Mouse (Mus musculus): Measurements from ENCODE around the gene Tmem150c. TPM values are rescaled to one million over a fixed set of nuclear protein-coding genes. Genes with fewer than 3 reads are reported as not detected.

Tmem150c gene
- polyA plus RNA-seq (2014; fragmentation: Nextera tagmentation; extraction: Ambion mirVana) = 3.1 and 3.6 TPM in 2 replicates

GRCm38 (mm10) chr5:100159638-100159973, at the start of gene Tmem150c:
TSS of gene Tmem150c (minus strand) at chr5:100159808.
- WGBS = 6% methylated on average over 6 of the region's 6 CpGs
- Histone ChIP-seq H3K36me3 (ENCODE audit: control insufficient read depth, insufficient read depth, low read length) (no peaks in the 10 kb centered on the region), H3K4me2 (replicated peaks; ENCODE audit: low read depth, low read length) (peak within 1 kb of the TSS; percentile 99), H3K9me3 (ENCODE audit: control insufficient read depth, low read length) (no peaks in the 10 kb centered on the region), H3K4me1 (replicated peaks; ENCODE audit: control insufficient read depth, insufficient read depth, low read length) (no peaks in the 10 kb centered on the region), H3K27me3 (ENCODE audit: control insufficient read depth, insufficient read depth, low read length) (peaks cover 7% of the 10 kb centered on the region; the same call in 1 of the 2 replicates), H3K27ac (ENCODE audit: low read depth, low read length) (no peak within 1 kb of the TSS), H3K9ac (ENCODE audit: low read depth, low read length) (peak within 1 kb of the TSS; percentile 81), H3K4me3 (ENCODE audit: low read depth, low read length) (peak within 1 kb of the TSS; percentile 83)
- no peak for DNase-seq (ENCODE audit: low spot score)
- ATAC-seq (ENCODE audit: low FRiP score) = no peak; the same call in 1 of the 2 replicates

DNA sequence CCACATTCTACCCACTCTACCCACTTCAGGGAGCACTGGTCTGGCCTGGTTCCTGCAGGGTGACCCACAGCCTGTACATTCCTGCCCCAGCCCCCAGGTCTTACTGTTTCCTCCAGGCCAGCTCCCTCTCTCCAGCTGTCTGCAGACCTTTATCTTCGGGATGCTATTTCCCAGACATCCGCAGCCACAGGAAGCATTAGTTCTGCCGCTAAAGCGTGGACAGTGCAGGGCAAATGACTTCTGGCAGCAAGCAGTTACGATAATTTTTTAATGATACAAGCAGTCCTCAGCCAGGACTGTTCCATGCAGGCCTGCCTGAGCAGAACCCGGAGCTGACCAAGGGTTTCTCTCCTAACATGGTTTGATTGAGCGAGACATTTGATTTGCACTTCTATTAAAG, 49.5 kb upstream of the Tmem150c start:
- ATAC-seq (ENCODE audit: low FRiP score) = no peak
- no peak overlapping the region for H3K4me2 ChIP-seq (replicated peaks; ENCODE audit: low read depth, low read length)
- H3K4me1 ChIP-seq (replicated peaks; ENCODE audit: control insufficient read depth, insufficient read depth, low read length) = no peaks in the 10 kb centered on the region
- 83% methylated on average over 7 of the region's 7 CpGs for WGBS
- no peak for DNase-seq (ENCODE audit: low spot score)
- H3K9ac ChIP-seq (ENCODE audit: low read depth, low read length) = no peak overlapping the region
- H3K4me3 ChIP-seq (ENCODE audit: low read depth, low read length) = no peak overlapping the region
- no peak overlapping the region for H3K27ac ChIP-seq (ENCODE audit: low read depth, low read length)
- no peaks in the 10 kb centered on the region for H3K9me3 ChIP-seq (ENCODE audit: control insufficient read depth, low read length)
- no peaks in the 10 kb centered on the region for H3K27me3 ChIP-seq (ENCODE audit: control insufficient read depth, insufficient read depth, low read length)
- H3K36me3 ChIP-seq (ENCODE audit: control insufficient read depth, insufficient read depth, low read length) = no peaks in the 10 kb centered on the region

- Histone ChIP-seq H3K27ac (ENCODE audit: low read depth, low read length) (no peak overlapping the region), H3K4me2 (replicated peaks; ENCODE audit: low read depth, low read length) (no peak overlapping the region), H3K4me3 (ENCODE audit: low read depth, low read length) (no peak overlapping the region), H3K27me3 (ENCODE audit: control insufficient read depth, insufficient read depth, low read length) (no peaks in the 10 kb centered on the region), H3K36me3 (ENCODE audit: control insufficient read depth, insufficient read depth, low read length) (no peaks in the 10 kb centered on the region), H3K9me3 (ENCODE audit: control insufficient read depth, low read length) (no peaks in the 10 kb centered on the region), H3K9ac (ENCODE audit: low read depth, low read length) (no peak overlapping the region), H3K4me1 (replicated peaks; ENCODE audit: control insufficient read depth, insufficient read depth, low read length) (no peaks in the 10 kb centered on the region)
- no peak for DNase-seq (ENCODE audit: low spot score)
- ATAC-seq (ENCODE audit: low FRiP score) = no peak
- WGBS = 81% methylated on average over 6 of the region's 6 CpGs
Measured at GRCm38 (mm10) chr5:100206675-100207074, 47.1 kb upstream of the Tmem150c start.

DNA sequence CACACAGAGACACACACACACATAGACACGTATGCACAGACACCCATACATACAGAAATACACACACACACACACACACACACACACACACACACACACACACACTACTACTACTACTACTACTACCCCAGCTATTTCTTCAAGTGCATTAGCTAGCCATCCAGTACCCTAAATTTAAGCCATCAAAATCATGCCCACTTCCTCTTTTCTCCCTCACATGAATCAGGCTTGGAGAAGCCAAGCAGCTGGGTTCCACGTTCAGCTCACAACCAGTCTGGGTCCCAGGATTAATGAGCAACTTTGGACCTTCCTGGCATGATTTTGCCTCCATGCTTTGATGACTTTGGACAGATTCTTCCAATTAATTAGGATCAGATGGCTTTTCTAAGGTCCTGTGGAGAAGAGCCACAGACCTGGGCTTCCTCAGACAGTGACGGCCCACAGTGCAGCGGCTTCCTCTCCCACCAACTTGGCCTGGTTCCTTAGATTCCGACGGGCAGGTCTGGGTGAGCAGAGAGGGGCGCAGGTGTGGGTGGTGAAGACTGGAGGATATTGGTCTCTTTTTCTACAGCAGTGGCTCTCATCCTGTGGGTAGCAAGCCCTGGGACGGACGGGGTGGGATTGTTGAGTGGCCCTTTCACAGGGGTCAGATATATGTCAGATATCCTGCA, 46.0 kb upstream of the Tmem150c start:
- Histone ChIP-seq H3K36me3 (ENCODE audit: control insufficient read depth, insufficient read depth, low read length) (no peaks in the 10 kb centered on the region), H3K27ac (ENCODE audit: low read depth, low read length) (no peak overlapping the region), H3K4me1 (replicated peaks; ENCODE audit: control insufficient read depth, insufficient read depth, low read length) (no peaks in the 10 kb centered on the region), H3K4me3 (ENCODE audit: low read depth, low read length) (no peak overlapping the region), H3K4me2 (replicated peaks; ENCODE audit: low read depth, low read length) (no peak overlapping the region), H3K27me3 (ENCODE audit: control insufficient read depth, insufficient read depth, low read length) (no peaks in the 10 kb centered on the region), H3K9me3 (ENCODE audit: control insufficient read depth, low read length) (no peaks in the 10 kb centered on the region), H3K9ac (ENCODE audit: low read depth, low read length) (no peak overlapping the region)
- WGBS = 87% methylated on average over 9 of the region's 9 CpGs
- no peak for ATAC-seq (ENCODE audit: low FRiP score)
- no peak for DNase-seq (ENCODE audit: low spot score)

GRCm38 (mm10) chr5:100200805-100201204, 41.2 kb upstream of the Tmem150c start:
- DNase-seq (ENCODE audit: low spot score) (peak; percentile 50), ATAC-seq (ENCODE audit: low FRiP score) (no peak)
- 39% methylated on average over 5 of the region's 5 CpGs for WGBS

DNA sequence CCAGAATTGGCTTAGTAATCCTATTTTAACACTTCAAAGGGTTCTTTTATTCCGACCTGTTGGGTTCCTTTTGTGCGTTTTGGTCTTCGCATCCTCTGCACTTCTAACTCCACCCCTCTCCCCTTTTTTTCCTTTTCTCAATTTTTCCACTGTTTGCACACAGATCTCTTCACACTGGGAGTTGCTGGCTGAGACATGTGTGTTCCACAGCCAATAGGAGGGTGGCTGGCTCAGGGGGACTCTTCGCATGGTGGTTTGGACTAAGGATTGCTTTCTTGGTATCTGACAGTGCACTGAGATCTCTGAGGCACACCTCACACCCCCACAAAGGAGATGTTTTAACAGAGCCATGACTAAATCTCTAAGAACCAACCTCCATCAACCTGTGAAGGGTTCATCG, 40.7 kb upstream of the Tmem150c start:
- 44% methylated on average over 5 of the region's 5 CpGs for WGBS
- Histone ChIP-seq H3K36me3 (ENCODE audit: control insufficient read depth, insufficient read depth, low read length) (no peaks in the 10 kb centered on the region), H3K4me1 (replicated peaks; ENCODE audit: control insufficient read depth, insufficient read depth, low read length) (no peaks in the 10 kb centered on the region)

More at GRCm38 (mm10) chr5:100200805-100201204, 41.2 kb upstream of the Tmem150c start:
- Histone ChIP-seq H3K9me3 (ENCODE audit: control insufficient read depth, low read length) (no peaks in the 10 kb centered on the region), H3K4me2 (replicated peaks; ENCODE audit: low read depth, low read length) (no peak overlapping the region), H3K27me3 (ENCODE audit: control insufficient read depth, insufficient read depth, low read length) (no peaks in the 10 kb centered on the region), H3K4me1 (replicated peaks; ENCODE audit: control insufficient read depth, insufficient read depth, low read length) (no peaks in the 10 kb centered on the region), H3K9ac (ENCODE audit: low read depth, low read length) (no peak overlapping the region), H3K27ac (ENCODE audit: low read depth, low read length) (no peak overlapping the region), H3K4me3 (ENCODE audit: low read depth, low read length) (no peak overlapping the region), H3K36me3 (ENCODE audit: control insufficient read depth, insufficient read depth, low read length) (no peaks in the 10 kb centered on the region)

DNA sequence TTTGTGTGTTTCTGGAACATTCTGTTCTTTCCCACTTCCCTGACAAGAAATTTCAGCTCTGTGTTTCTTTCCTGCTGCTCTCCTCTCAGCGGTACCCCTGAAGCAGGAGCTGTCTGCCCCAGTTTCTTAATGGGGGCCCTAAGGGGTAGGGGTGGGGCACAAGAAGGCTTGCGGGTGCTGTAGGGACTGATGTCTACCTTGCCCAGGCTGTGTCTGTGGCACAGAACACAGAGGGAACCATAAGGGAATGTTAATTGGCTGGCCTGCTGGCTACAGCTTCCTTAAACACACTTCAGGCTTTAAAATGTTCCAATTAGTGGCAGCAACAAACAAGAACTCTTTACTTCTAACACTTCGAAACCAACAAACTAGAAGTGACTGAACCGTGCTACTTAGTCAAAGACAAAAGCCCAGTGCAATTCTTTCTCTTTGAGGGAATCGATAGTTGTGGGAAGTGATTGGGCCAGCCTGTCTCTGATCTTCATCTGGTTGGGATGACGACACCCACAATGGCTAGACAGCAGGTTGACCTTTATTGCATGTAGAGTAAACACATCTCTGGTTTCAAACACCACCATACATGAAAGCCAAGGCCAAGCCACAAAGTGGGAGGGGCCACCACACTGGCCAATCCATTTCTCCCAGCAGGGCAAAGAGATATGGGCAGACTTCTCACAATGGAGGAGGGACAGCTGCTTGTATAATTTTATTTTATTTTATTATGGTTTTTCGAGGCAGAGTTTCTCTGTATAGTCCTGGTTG, 39.7 kb upstream of the Tmem150c start:
- Histone ChIP-seq H3K27me3 (ENCODE audit: control insufficient read depth, insufficient read depth, low read length) (no peaks in the 10 kb centered on the region), H3K36me3 (ENCODE audit: control insufficient read depth, insufficient read depth, low read length) (no peaks in the 10 kb centered on the region), H3K27ac (ENCODE audit: low read depth, low read length) (no peak overlapping the region), H3K4me3 (ENCODE audit: low read depth, low read length) (no peak overlapping the region), H3K9me3 (ENCODE audit: control insufficient read depth, low read length) (no peaks in the 10 kb centered on the region), H3K4me2 (replicated peaks; ENCODE audit: low read depth, low read length) (no peak overlapping the region), H3K4me1 (replicated peaks; ENCODE audit: control insufficient read depth, insufficient read depth, low read length) (no peaks in the 10 kb centered on the region), H3K9ac (ENCODE audit: low read depth, low read length) (no peak overlapping the region)
- 86% methylated on average over 7 of the region's 7 CpGs for WGBS
- no peak for DNase-seq (ENCODE audit: low spot score)
- no peak for ATAC-seq (ENCODE audit: low FRiP score)

More for the DNA sequence above, 40.7 kb upstream of the Tmem150c start:
- Histone ChIP-seq H3K9ac (ENCODE audit: low read depth, low read length) (no peak overlapping the region), H3K4me2 (replicated peaks; ENCODE audit: low read depth, low read length) (no peak overlapping the region), H3K9me3 (ENCODE audit: control insufficient read depth, low read length) (no peaks in the 10 kb centered on the region), H3K4me3 (ENCODE audit: low read depth, low read length) (no peak overlapping the region), H3K27me3 (ENCODE audit: control insufficient read depth, insufficient read depth, low read length) (no peaks in the 10 kb centered on the region), H3K27ac (ENCODE audit: low read depth, low read length) (no peak overlapping the region)
- ATAC-seq (ENCODE audit: low FRiP score) (no peak), DNase-seq (ENCODE audit: low spot score) (no peak)

DNA sequence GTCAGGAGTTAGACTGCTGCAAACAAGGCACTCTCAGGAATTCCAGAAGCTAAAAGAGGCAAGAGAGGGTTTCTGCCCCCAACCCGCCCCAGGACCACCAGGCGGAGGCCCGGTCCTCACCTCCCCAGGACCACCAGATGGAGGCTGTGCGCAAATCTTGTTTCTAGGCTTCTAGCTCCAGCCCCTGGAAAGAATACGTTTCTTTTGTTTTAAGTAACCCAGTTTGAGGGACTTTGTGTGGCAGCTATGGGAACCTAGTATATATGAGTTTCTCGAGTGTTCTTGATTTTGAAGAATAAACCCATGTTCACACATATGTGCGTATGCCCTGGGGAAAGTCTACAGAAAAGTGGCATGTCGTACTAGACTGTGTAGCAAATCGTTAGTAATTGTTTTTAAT, 37.9 kb upstream of the Tmem150c start:
- DNase-seq (ENCODE audit: low spot score) = no peak
- Histone ChIP-seq H3K9me3 (ENCODE audit: control insufficient read depth, low read length) (no peaks in the 10 kb centered on the region), H3K9ac (ENCODE audit: low read depth, low read length) (no peak overlapping the region), H3K27me3 (ENCODE audit: control insufficient read depth, insufficient read depth, low read length) (no peaks in the 10 kb centered on the region), H3K4me3 (ENCODE audit: low read depth, low read length) (no peak overlapping the region), H3K36me3 (ENCODE audit: control insufficient read depth, insufficient read depth, low read length) (no peaks in the 10 kb centered on the region), H3K27ac (ENCODE audit: low read depth, low read length) (no peak overlapping the region), H3K4me2 (replicated peaks; ENCODE audit: low read depth, low read length) (no peak overlapping the region), H3K4me1 (replicated peaks; ENCODE audit: control insufficient read depth, insufficient read depth, low read length) (no peaks in the 10 kb centered on the region)
- WGBS = 66% methylated on average over 9 of the region's 9 CpGs
- ATAC-seq (ENCODE audit: low FRiP score) = no peak

Measured in hindbrain, embryonic 11.5 days (tissue).